Mouse (Mus musculus): ENCODE measurements around the gene Hist1h3d. TPM values are rescaled to one million over a fixed set of nuclear protein-coding genes. Genes with fewer than 3 reads are reported as not detected.
"Not testable (repeated sequence)": the region's sequence is repeated elsewhere in the genome, so short reads cannot be mapped to it uniquely, and the experiment has no call there.

Hist1h3d gene
- polyA plus RNA-seq, 1 experiment from 2014 or later = 7.7 TPM

DNA sequence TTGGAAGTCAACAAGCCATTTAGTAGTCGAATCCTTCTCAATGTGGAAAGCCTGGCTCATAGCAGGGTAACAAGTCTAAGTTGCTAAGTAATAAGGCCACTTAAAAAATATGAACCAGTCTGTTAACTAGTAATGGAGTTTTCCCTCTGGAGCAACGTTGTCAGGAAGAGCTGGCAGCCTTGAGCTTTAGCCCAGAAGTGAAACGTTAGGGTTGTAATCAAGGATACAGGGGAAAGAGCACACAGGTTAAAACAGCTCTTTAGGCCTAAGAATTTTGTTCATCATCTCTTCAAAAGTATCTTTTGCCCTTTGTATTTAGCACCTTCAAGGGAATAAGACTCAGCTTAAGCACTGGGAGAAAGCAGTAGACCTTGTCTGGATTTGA is 24.8 kb upstream of the Hist1h3d start:
- Histone ChIP-seq H3K4me1 (peaks cover 22% of the 10 kb centered on the region), H3K4me3 (peak overlapping the region; percentile 52), H3K27me3 (ENCODE audit: low read depth, poor library complexity, severe bottlenecking) (no peaks in the 10 kb centered on the region), H3K27ac (peak overlapping the region; percentile 97), H3K36me3 (no peaks in the 10 kb centered on the region), H3K9me3 (replicated peaks) (no peaks in the 10 kb centered on the region)
- WGBS = 5% methylated on average over 3 of the region's 3 CpGs
- peak; percentile 46 for DNase-seq (ENCODE audit: low spot score)

- H3K27me3 ChIP-seq (ENCODE audit: low read depth, poor library complexity, severe bottlenecking); H3K36me3 ChIP-seq; H3K9me3 ChIP-seq (replicated peaks): not testable (repeated sequence)
- Histone ChIP-seq H3K4me3 (peak within 1 kb of the TSS; percentile 52), H3K4me1 (peaks cover 22% of the 10 kb centered on the region), H3K27ac (peak within 1 kb of the TSS; percentile 97)
- DNase-seq (ENCODE audit: low spot score) = peak; percentile 95
- WGBS = under 1% methylated on average over 47 of the region's 47 CpGs
These were observed 24.3 kb upstream of the Hist1h3d start, which contains the start of gene Hist1h4f for GRCm38 (mm10) chr13:23551146-23551834. Gene Hist1h4f, minus strand, starts transcription at chr13:23551648.

GRCm38 (mm10) chr13:23551931-23552914 is 23.3 kb upstream of the Hist1h3d start:
- peak; percentile 35 for DNase-seq (ENCODE audit: low spot score)
- 61% methylated on average over 8 of the region's 8 CpGs for WGBS
- H3K36me3 ChIP-seq = no peaks in the 10 kb centered on the region
- peak overlapping the region; percentile 97 for H3K27ac ChIP-seq
- H3K9me3 ChIP-seq (replicated peaks) = no peaks in the 10 kb centered on the region
- H3K4me1 ChIP-seq = peaks cover 22% of the 10 kb centered on the region
- peak overlapping the region; percentile 52 for H3K4me3 ChIP-seq
- no peaks in the 10 kb centered on the region for H3K27me3 ChIP-seq (ENCODE audit: low read depth, poor library complexity, severe bottlenecking)

- H3K4me1 ChIP-seq = peaks cover 22% of the 10 kb centered on the region
- no peaks in the 10 kb centered on the region for H3K27me3 ChIP-seq (ENCODE audit: low read depth, poor library complexity, severe bottlenecking)
- DNase-seq (ENCODE audit: low spot score) = no peak
- peak within 1 kb of the TSS; percentile 97 for H3K27ac ChIP-seq
- H3K4me3 ChIP-seq = peak within 1 kb of the TSS; percentile 52; the same call in 1 of the 2 replicates
- H3K36me3 ChIP-seq = no peaks in the 10 kb centered on the region
- no peaks in the 10 kb centered on the region for H3K9me3 ChIP-seq (replicated peaks)
These were observed 22.6 kb upstream of the Hist1h3d start, which contains the start of gene Hist1h1d for GRCm38 (mm10) chr13:23552962-23553361. Gene Hist1h1d, plus strand, starts transcription at chr13:23553262.

- Histone ChIP-seq H3K27me3 (ENCODE audit: low read depth, poor library complexity, severe bottlenecking) (no peaks in the 10 kb centered on the region), H3K4me1 (peaks cover 19% of the 10 kb centered on the region), H3K36me3 (no peaks in the 10 kb centered on the region), H3K9me3 (replicated peaks) (no peaks in the 10 kb centered on the region), H3K4me3 (peak overlapping the region; percentile 69), H3K27ac (peak overlapping the region; percentile 97)
- 27% methylated on average over 9 of the region's 9 CpGs for WGBS
- no peak for DNase-seq (ENCODE audit: low spot score)
These were observed 21.2 kb upstream of the Hist1h3d start for GRCm38 (mm10) chr13:23554393-23554792.

GRCm38 (mm10) chr13:23554925-23555838 is 20.4 kb upstream of the Hist1h3d start:
- Histone ChIP-seq H3K27me3 (ENCODE audit: low read depth, poor library complexity, severe bottlenecking) (no peaks in the 10 kb centered on the region), H3K4me1 (peaks cover 19% of the 10 kb centered on the region), H3K27ac (peak overlapping the region; percentile 97), H3K4me3 (peak overlapping the region; percentile 69), H3K36me3 (no peaks in the 10 kb centered on the region), H3K9me3 (replicated peaks) (no peaks in the 10 kb centered on the region)
- peak; percentile 89 for DNase-seq (ENCODE audit: low spot score)
- under 1% methylated on average over 54 of the region's 54 CpGs for WGBS

GRCm38 (mm10) chr13:23555839-23556416 is 19.6 kb upstream of the Hist1h3d start:
- H3K9me3 ChIP-seq (replicated peaks) = no peaks in the 10 kb centered on the region
- peaks cover 14% of the 10 kb centered on the region for H3K4me1 ChIP-seq
- H3K4me3 ChIP-seq = peak overlapping the region; percentile 69
- H3K36me3 ChIP-seq = no peaks in the 10 kb centered on the region
- H3K27me3 ChIP-seq (ENCODE audit: low read depth, poor library complexity, severe bottlenecking) = no peaks in the 10 kb centered on the region
- peak overlapping the region; percentile 97 for H3K27ac ChIP-seq
- WGBS = under 1% methylated on average over 18 of the region's 18 CpGs
- DNase-seq (ENCODE audit: low spot score) = peak; percentile 82

DNA sequence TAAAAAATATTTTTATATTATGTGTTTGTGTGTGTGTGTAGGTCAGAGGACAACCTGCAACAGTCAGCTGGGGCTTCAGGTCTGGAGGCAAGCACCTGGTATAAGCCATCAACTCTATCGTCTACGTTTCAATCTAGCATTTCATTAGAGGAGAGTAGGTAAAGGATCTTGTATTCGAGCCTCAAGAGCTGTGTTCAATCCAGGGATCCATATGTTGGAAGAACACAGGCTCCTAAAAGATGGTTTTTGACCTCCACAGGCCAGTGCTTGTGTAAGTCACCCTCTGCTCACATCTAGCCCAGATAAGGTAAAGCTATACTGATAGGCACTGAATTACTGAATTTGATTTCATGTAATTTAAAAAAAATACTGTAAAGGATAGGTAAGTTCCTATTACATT is 18.7 kb upstream of the Hist1h3d start:
- H3K27ac ChIP-seq = peak overlapping the region; percentile 97
- no peak for DNase-seq (ENCODE audit: low spot score)
- WGBS = 69% methylated on average over 3 of the region's 3 CpGs
- no peaks in the 10 kb centered on the region for H3K36me3 ChIP-seq
- no peaks in the 10 kb centered on the region for H3K27me3 ChIP-seq (ENCODE audit: low read depth, poor library complexity, severe bottlenecking)
- H3K4me1 ChIP-seq = peaks cover 14% of the 10 kb centered on the region
- no peaks in the 10 kb centered on the region for H3K9me3 ChIP-seq (replicated peaks)
- H3K4me3 ChIP-seq = peak overlapping the region; percentile 69; the same call in 1 of the 2 replicates

- H3K36me3 ChIP-seq; H3K9me3 ChIP-seq (replicated peaks); H3K27me3 ChIP-seq (ENCODE audit: low read depth, poor library complexity, severe bottlenecking); DNase-seq (ENCODE audit: low spot score); H3K4me3 ChIP-seq; H3K4me1 ChIP-seq: not testable (repeated sequence)
- H3K27ac ChIP-seq = peak overlapping the region; percentile 46; the same call in 1 of the 2 replicates
- WGBS = 32% methylated on average over 2 of the region's 2 CpGs
These were observed 14.9 kb upstream of the Hist1h3d start for GRCm38 (mm10) chr13:23560699-23561098.

DNA sequence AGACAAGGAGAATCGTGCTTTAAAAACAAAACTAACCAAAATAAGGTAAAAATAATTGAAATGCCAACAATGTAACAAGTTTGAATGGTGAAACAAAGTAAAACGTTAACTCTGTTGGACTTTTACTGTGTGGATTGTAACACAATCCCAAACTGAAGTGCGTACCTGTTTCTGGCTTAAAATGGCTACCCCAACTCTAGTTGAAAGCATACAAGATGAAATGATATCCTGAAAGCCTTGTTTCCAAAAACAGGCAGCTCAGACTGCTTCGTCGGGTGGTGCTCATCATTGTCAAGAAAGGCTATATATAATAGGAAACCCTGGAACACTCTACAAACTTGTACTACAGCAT is 14.1 kb upstream of the Hist1h3d start:
- peak overlapping the region; percentile 50 for H3K4me3 ChIP-seq
- peak overlapping the region; percentile 98 for H3K27ac ChIP-seq
- 0% methylated on average over 2 of the region's 5 CpGs for WGBS
- not testable (repeated sequence) for H3K36me3 ChIP-seq; H3K27me3 ChIP-seq (ENCODE audit: low read depth, poor library complexity, severe bottlenecking); H3K9me3 ChIP-seq (replicated peaks); DNase-seq (ENCODE audit: low spot score); H3K4me1 ChIP-seq

- not testable (repeated sequence) for H3K36me3 ChIP-seq; H3K27me3 ChIP-seq (ENCODE audit: low read depth, poor library complexity, severe bottlenecking); H3K4me1 ChIP-seq; H3K9me3 ChIP-seq (replicated peaks)
- peak within 1 kb of the TSS; percentile 50 for H3K4me3 ChIP-seq
- peak; percentile 90 for DNase-seq (ENCODE audit: low spot score)
- WGBS = under 1% methylated on average over 63 of the region's 67 CpGs
- peak within 1 kb of the TSS; percentile 98 for H3K27ac ChIP-seq
These were observed 13.5 kb upstream of the Hist1h3d start, which contains the start of gene Hist1h3e for GRCm38 (mm10) chr13:23561883-23562659. Gene Hist1h3e, minus strand, starts transcription at chr13:23562369.
